In the genomic region with DNA sequence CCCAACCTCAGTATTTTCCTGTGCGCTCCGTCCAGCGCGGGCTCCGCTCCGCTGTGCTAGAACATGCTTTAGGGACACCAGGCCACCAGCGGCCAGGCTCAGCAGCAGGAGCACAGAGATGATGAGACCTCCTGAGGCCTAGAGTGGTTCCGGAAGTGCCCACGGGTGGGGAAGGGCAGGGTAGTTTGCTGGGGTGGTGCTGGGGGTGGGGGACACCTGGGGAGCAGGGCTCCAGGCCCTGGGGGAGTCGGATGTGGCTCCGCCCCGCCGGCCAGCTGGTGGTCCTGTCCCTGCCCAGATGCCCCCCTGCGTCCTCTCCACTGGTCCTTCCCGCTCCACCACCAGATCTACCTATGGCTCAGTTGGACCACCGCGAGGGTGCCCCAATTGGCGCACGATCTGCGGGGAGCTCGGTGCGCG, we compare ENCODE assay signal across 8 mouse cellular contexts. TPM values are rescaled to one million over a fixed set of nuclear protein-coding genes. Genes with fewer than 3 reads are reported as not detected.
DNase-seq lines count a peak whose midpoint lies in the region; ATAC-seq lines count a peak whose summit lies in the region.

No protein-coding gene starts in this region.

- H3K4me3 ChIP-seq in brown adipose tissue, adult 24 weeks (ENCODE audit: insufficient read depth, low read depth, low read length), result peak overlapping the region; percentile 51
- peak overlapping the region; percentile 38 for H3K4me3 ChIP-seq in hindbrain, embryonic 11.5 days (ENCODE audit: low read depth, low read length)
- peak overlapping the region; percentile 45 for H3K4me3 ChIP-seq in liver, embryonic 13.5 days (replicated peaks)

- H3K9me3 ChIP-seq in hindbrain, embryonic 11.5 days (ENCODE audit: control insufficient read depth, low read length), result no peaks in the 10 kb centered on the region
- H3K9me3 ChIP-seq in liver, embryonic 13.5 days (replicated peaks), result no peaks in the 10 kb centered on the region

- peak; percentile 34 for DNase-seq in kidney, adult 18-20 months
- no peak for DNase-seq in kidney, adult 9 months
- DNase-seq in hindbrain, embryonic 11.5 days (ENCODE audit: low spot score), result peak; percentile 55
- DNase-seq in liver, embryonic 13.5 days, result no peak
- DNase-seq in splenic B cell, adult 2 months (ENCODE audit: low read depth, low spot score), result peak; percentile 64
- no peak for DNase-seq in c-Kit-positive CD71-positive TER-119-positive erythroid progenitor cells, embryonic 14.5 days (ENCODE audit: low spot score)
- DNase-seq in urinary bladder, postnatal 10 days (ENCODE audit: low spot score), result no peak

- peak overlapping the region; percentile 55 for H3K9ac ChIP-seq in hindbrain, embryonic 11.5 days (ENCODE audit: low read depth, low read length)
- peak overlapping the region; percentile 30; the same call in 1 of the 2 replicates for H3K9ac ChIP-seq in liver, embryonic 13.5 days

- no peak overlapping the region for H3K27ac ChIP-seq in brown adipose tissue, adult 24 weeks (replicated peaks; ENCODE audit: low read depth, low read length)
- no peak overlapping the region for H3K27ac ChIP-seq in hindbrain, embryonic 11.5 days (ENCODE audit: low read depth, low read length)
- no peak overlapping the region for H3K27ac ChIP-seq in liver, embryonic 13.5 days

- WGBS in hindbrain, embryonic 11.5 days, result 2% methylated on average over 22 of the region's 23 CpGs
- WGBS in liver, embryonic 13.5 days (ENCODE audit: insufficient replicate concordance), result 6% methylated on average over 23 of the region's 23 CpGs

- H3K36me3 ChIP-seq in hindbrain, embryonic 11.5 days (ENCODE audit: control insufficient read depth, insufficient read depth, low read length), result no peaks in the 10 kb centered on the region
- no peaks in the 10 kb centered on the region for H3K36me3 ChIP-seq in liver, embryonic 13.5 days
- H3K36me3 ChIP-seq in splenic B cell, adult 2 months (ENCODE audit: control insufficient read depth, insufficient read depth, low read length, poor library complexity, severe bottlenecking), result no peaks in the 10 kb centered on the region

- ATAC-seq in hindbrain, embryonic 11.5 days (ENCODE audit: low FRiP score), result peak; percentile 80
- peak; percentile 37 for ATAC-seq in liver, embryonic 13.5 days (ENCODE audit: low read depth)

- H3K27me3 ChIP-seq in hindbrain, embryonic 11.5 days (ENCODE audit: control insufficient read depth, insufficient read depth, low read length), result no peaks in the 10 kb centered on the region
- peaks cover 60% of the 10 kb centered on the region for H3K27me3 ChIP-seq in liver, embryonic 13.5 days
- no peaks in the 10 kb centered on the region for H3K27me3 ChIP-seq in splenic B cell, adult 2 months (ENCODE audit: control insufficient read depth, insufficient read depth, low read length, poor library complexity, severe bottlenecking)

- peaks cover 2% of the 10 kb centered on the region for H3K4me1 ChIP-seq in brown adipose tissue, adult 24 weeks (ENCODE audit: control insufficient read depth, insufficient read depth, insufficient read length, low read length)
- no peaks in the 10 kb centered on the region for H3K4me1 ChIP-seq in hindbrain, embryonic 11.5 days (replicated peaks; ENCODE audit: control insufficient read depth, insufficient read depth, low read length)
- H3K4me1 ChIP-seq in liver, embryonic 13.5 days (replicated peaks), result peaks cover 22% of the 10 kb centered on the region

- H3K4me2 ChIP-seq in hindbrain, embryonic 11.5 days (replicated peaks; ENCODE audit: low read depth, low read length), result peak overlapping the region; percentile 82
- peak overlapping the region; percentile 63 for H3K4me2 ChIP-seq in liver, embryonic 13.5 days

RNA-seq across cellular contexts. Expression of a gene that starts 3.5 kb away (rescaled TPM):
- polyA plus RNA-seq in brown adipose tissue, adult 24 weeks (2012; ENCODE audit: insufficient read depth, insufficient read length, missing spikeins), result not detected in 2 replicates
- 0.22 TPM in 1 of 2 replicates, not detected in the other for polyA plus RNA-seq in hindbrain, embryonic 11.5 days (2014; fragmentation: Nextera tagmentation; extraction: Ambion mirVana)
- 0.08 TPM in 1 of 2 replicates, not detected in the other for polyA plus RNA-seq in liver, embryonic 13.5 days (2015; fragmentation: Nextera tagmentation; extraction: Ambion mirVana)

RNA-seq across cellular contexts. Expression of a gene that starts 7.9 kb away (rescaled TPM):
- polyA plus RNA-seq in brown adipose tissue, adult 24 weeks (2012; ENCODE audit: insufficient read depth, insufficient read length, missing spikeins), result not detected in 2 replicates
- polyA plus RNA-seq in hindbrain, embryonic 11.5 days (2014; fragmentation: Nextera tagmentation; extraction: Ambion mirVana), result 0.43 TPM in 1 of 2 replicates, not detected in the other
- polyA plus RNA-seq in liver, embryonic 13.5 days (2015; fragmentation: Nextera tagmentation; extraction: Ambion mirVana), result 0.67 and 0.81 TPM in 2 replicates

RNA-seq across cellular contexts. Expression of a gene that starts 10.3 kb away (rescaled TPM):
- polyA plus RNA-seq in brown adipose tissue, adult 24 weeks (2012; ENCODE audit: insufficient read depth, insufficient read length, missing spikeins), result not detected in 2 replicates
- polyA plus RNA-seq in hindbrain, embryonic 11.5 days (2014; fragmentation: Nextera tagmentation; extraction: Ambion mirVana), result 1.3 and 2.0 TPM in 2 replicates
- 21.7 and 25.1 TPM in 2 replicates for polyA plus RNA-seq in liver, embryonic 13.5 days (2015; fragmentation: Nextera tagmentation; extraction: Ambion mirVana)

RNA-seq across cellular contexts. Expression of a gene that starts 14.5 kb away (rescaled TPM):
- 4.1 and 7.6 TPM in 2 replicates for polyA plus RNA-seq in brown adipose tissue, adult 24 weeks (2012; ENCODE audit: insufficient read depth, insufficient read length, missing spikeins)
- polyA plus RNA-seq in hindbrain, embryonic 11.5 days (2014; fragmentation: Nextera tagmentation; extraction: Ambion mirVana), result 32.2 and 36.1 TPM in 2 replicates
- 3.6 and 4.1 TPM in 2 replicates for polyA plus RNA-seq in liver, embryonic 13.5 days (2015; fragmentation: Nextera tagmentation; extraction: Ambion mirVana)

RNA-seq across cellular contexts. Expression of a gene that starts 17.9 kb away (rescaled TPM):
- polyA plus RNA-seq in brown adipose tissue, adult 24 weeks (2012; ENCODE audit: insufficient read depth, insufficient read length, missing spikeins), result 3,122 and 3,143 TPM in 2 replicates
- 8.0 and 9.3 TPM in 2 replicates for polyA plus RNA-seq in hindbrain, embryonic 11.5 days (2014; fragmentation: Nextera tagmentation; extraction: Ambion mirVana)
- polyA plus RNA-seq in liver, embryonic 13.5 days (2015; fragmentation: Nextera tagmentation; extraction: Ambion mirVana), result 88.0 and 110 TPM in 2 replicates

Comparison
In these comparisons a context has a peak if more than half of its experiments do, and no peak if none do; other contexts are left out.
1. DNase-seq: peak in kidney, adult 18-20 months (single experiment), hindbrain, embryonic 11.5 days (single experiment) and splenic B cell, adult 2 months (single experiment); none in kidney, adult 9 months (single experiment), liver, embryonic 13.5 days (single experiment), c-Kit-positive CD71-positive TER-119-positive erythroid progenitor cells, embryonic 14.5 days (single experiment) and urinary bladder, postnatal 10 days (single experiment).
2. Peak in every context shown above with its lines, with median percentiles within 50 percentile points of each other: H3K4me3 ChIP-seq.